In genomic region chr5:21055071-21055819, GRCm38 (mm10) we compare ENCODE assay signal across 8 mouse cellular contexts. TPM values are rescaled to one million over a fixed set of nuclear protein-coding genes. Genes with fewer than 3 reads are reported as not detected.
DNase-seq lines count a peak whose midpoint lies in the region; ATAC-seq and TF ChIP-seq lines count a peak whose summit lies in the region.

No protein-coding gene starts in this region.

- DNase-seq in Patski (ENCODE audit: low read depth, low spot score): peak; percentile 19
- DNase-seq in frontal cortex, postnatal 14 days (ENCODE audit: low spot score in 2 of 2): peak; percentile 30 to 46
- peak; percentile 14 to 57 for DNase-seq in left cerebral cortex, adult 8-10 months (ENCODE audit: low spot score in 2 of 2)
- no peak for DNase-seq in midbrain, embryonic 10.5 days (ENCODE audit: low spot score)
- DNase-seq in spleen, adult 12 weeks (ENCODE audit: low spot score): peak; percentile 31

- H3K27ac ChIP-seq in brown adipose tissue, adult 24 weeks (replicated peaks; ENCODE audit: low read depth, low read length): peak overlapping the region; percentile 100
- H3K27ac ChIP-seq in hindbrain, embryonic 15.5 days (replicated peaks): peak overlapping the region; percentile 99
- H3K27ac ChIP-seq in midbrain, embryonic 10.5 days (replicated peaks): peak overlapping the region; percentile 99

- WGBS in hindbrain, embryonic 15.5 days: under 1% methylated on average over 67 of the region's 84 CpGs
- under 1% methylated on average over 48 of the region's 84 CpGs for WGBS in midbrain, embryonic 10.5 days

- TF ChIP-seq CTCF in Patski (IDR thresholded peaks at IDR 0.05): no peak

- CTCF ChIA-PET in Patski (lab: Charles Lee): interaction anchor here (1.1 kb wide), 1 partner anchor 10 kb away, joined by 3 read pairs; no protein-coding TSS in a partner anchor

- no peaks in the 10 kb centered on the region for H3K9me3 ChIP-seq in hindbrain, embryonic 15.5 days
- H3K9me3 ChIP-seq in midbrain, embryonic 10.5 days (replicated peaks): no peaks in the 10 kb centered on the region

- H3K27me3 ChIP-seq in Patski: no peaks in the 10 kb centered on the region
- no peaks in the 10 kb centered on the region for H3K27me3 ChIP-seq in hindbrain, embryonic 15.5 days
- no peaks in the 10 kb centered on the region for H3K27me3 ChIP-seq in midbrain, embryonic 10.5 days (ENCODE audit: low read depth, poor library complexity, severe bottlenecking)

- H3K4me1 ChIP-seq in brown adipose tissue, adult 24 weeks (ENCODE audit: control insufficient read depth, insufficient read depth, insufficient read length, low read length): peaks cover 8% of the 10 kb centered on the region
- H3K4me1 ChIP-seq in hindbrain, embryonic 15.5 days (replicated peaks): peaks cover 31% of the 10 kb centered on the region
- peaks cover 23% of the 10 kb centered on the region for H3K4me1 ChIP-seq in midbrain, embryonic 10.5 days

- POLR2A ChIA-PET in Patski (lab: Charles Lee): interaction anchor here (0.6 to 1.7 kb wide), 5 partner anchors 53 to 172 kb away, joined by 3 to 7 read pairs (median 4); no protein-coding TSS in a partner anchor

- in situ Hi-C loops in Patski (cut with MboI; ENCODE audit: low pct_unique_long_range_greater_than_20kb): no loop called here

- H3K4me2 ChIP-seq in hindbrain, embryonic 15.5 days: peak overlapping the region; percentile 58

- ATAC-seq in Patski: peak; percentile 15
- ATAC-seq in hindbrain, embryonic 15.5 days (ENCODE audit: low FRiP score, low read depth): peak; percentile 40
- ATAC-seq in megakaryocyte-erythroid progenitor cell, adult 5-6 weeks (replicated peaks; ENCODE audit: low FRiP score, low TSS enrichment, poor library complexity, severe bottlenecking): no peak

- H3K9ac ChIP-seq in hindbrain, embryonic 15.5 days: peak overlapping the region; percentile 94

- peak overlapping the region; percentile 96 for H3K4me3 ChIP-seq in brown adipose tissue, adult 24 weeks (ENCODE audit: insufficient read depth, low read depth, low read length)
- H3K4me3 ChIP-seq in hindbrain, embryonic 15.5 days: peak overlapping the region; percentile 77
- peak overlapping the region; percentile 96 for H3K4me3 ChIP-seq in midbrain, embryonic 10.5 days

- no peaks in the 10 kb centered on the region for H3K36me3 ChIP-seq in hindbrain, embryonic 15.5 days
- no peaks in the 10 kb centered on the region for H3K36me3 ChIP-seq in midbrain, embryonic 10.5 days

RNA-seq across cellular contexts. Expression of gene Ptpn12, which starts 0.5 kb away (rescaled TPM):
- 62.0 TPM for polyA plus RNA-seq in Patski (2021)
- polyA plus RNA-seq in brown adipose tissue, adult 24 weeks (2012; ENCODE audit: insufficient read depth, insufficient read length, missing spikeins): 17.4 and 29.5 TPM in 2 replicates
- 23.2 and 24.3 TPM in 2 replicates for polyA plus RNA-seq in hindbrain, embryonic 15.5 days (2015; fragmentation: Nextera tagmentation; extraction: Ambion mirVana)
- total RNA-seq in left cerebral cortex, adult 8-10 months (2022): 10 to 100 TPM; 33.5 to 42.5 (median 37.1) TPM
- 22.6 and 25.1 TPM in 2 replicates for polyA plus RNA-seq in midbrain, embryonic 10.5 days (2016; fragmentation: Nextera tagmentation; extraction: Ambion mirVana)
- total RNA-seq in megakaryocyte-erythroid progenitor cell, adult 5-6 weeks (2014; fragmentation: Nextera tagmentation): 61.3 and 82.5 TPM in 2 replicates
- total RNA-seq in megakaryocyte-erythroid progenitor cell, adult 5-6 weeks (2017): 35.8 and 52.0 TPM in 2 replicates
